Mouse (Mus musculus): Measurements from ENCODE around the gene Gm3727.
"Not testable (repeated sequence)": the region's sequence is repeated elsewhere in the genome, so short reads cannot be mapped to it uniquely, and the experiment has no call there.

Gene Gm3727

GRCm38 (mm10) chr14:7264614-7265013 lies at the start of gene Gm3727:
Gm3727 (minus strand) TSS chr14:7264714.
- not testable (repeated sequence) for DNase-seq

GRCm38 (mm10) chr14:7243498-7243897 lies 21.0 kb downstream of the Gm3727 start:
- not testable (repeated sequence) for DNase-seq

All from spleen, adult 18-20 months (tissue).